Mouse (Mus musculus): ENCODE measurements around the gene Coq10b. TPM values are rescaled to one million over a fixed set of nuclear protein-coding genes. Genes with fewer than 3 reads are reported as not detected.
A peak's percentile ranks its signal among the peaks of the same experiment; 100 is the strongest.
"Not testable (repeated sequence)": the region's sequence is repeated elsewhere in the genome, so short reads cannot be mapped to it uniquely, and the experiment has no call there.

Coq10b gene
- polyA plus RNA-seq (2015; fragmentation: Nextera tagmentation; extraction: Ambion mirVana), result 17.6 and 20.6 TPM in 2 replicates

- Histone ChIP-seq H3K4me2 (peak within 1 kb of the TSS; percentile 87), H3K36me3 (peaks cover 10% of the 10 kb centered on the region; the same call in 1 of the 2 replicates), H3K9ac (peak within 1 kb of the TSS; percentile 79), H3K4me3 (replicated peaks) (peak within 1 kb of the TSS; percentile 78), H3K4me1 (replicated peaks) (peaks cover 42% of the 10 kb centered on the region), H3K27ac (peak within 1 kb of the TSS; percentile 97), H3K9me3 (replicated peaks) (no peaks in the 10 kb centered on the region; the same call in 1 of the 2 replicates), H3K27me3 (no peaks in the 10 kb centered on the region)
- ATAC-seq (ENCODE audit: low read depth), result peak; percentile 97
- under 1% methylated on average over 46 of the region's 46 CpGs for WGBS (ENCODE audit: insufficient replicate concordance)
- peak; percentile 98 for DNase-seq
These were observed at the start of gene Coq10b for GRCm38 (mm10) chr1:55052355-55052953. Coq10b (plus strand) TSS chr1:55052770.

GRCm38 (mm10) chr1:55008313-55008712 is 44.3 kb upstream of the Coq10b start:
- not testable (repeated sequence) for H3K27me3 ChIP-seq; H3K27ac ChIP-seq; DNase-seq; H3K4me2 ChIP-seq; ATAC-seq (ENCODE audit: low read depth); H3K4me1 ChIP-seq (replicated peaks); H3K9me3 ChIP-seq (replicated peaks); H3K4me3 ChIP-seq (replicated peaks); H3K9ac ChIP-seq
- 75% methylated on average over 2 of the region's 2 CpGs for WGBS (ENCODE audit: insufficient replicate concordance)
- peaks cover 83% of the 10 kb centered on the region for H3K36me3 ChIP-seq

GRCm38 (mm10) chr1:55012513-55012912 is 40.1 kb upstream of the Coq10b start:
- Histone ChIP-seq H3K27me3 (no peaks in the 10 kb centered on the region), H3K4me3 (replicated peaks) (no peak overlapping the region), H3K27ac (no peak overlapping the region), H3K9ac (no peak overlapping the region), H3K4me1 (replicated peaks) (no peaks in the 10 kb centered on the region), H3K9me3 (replicated peaks) (no peaks in the 10 kb centered on the region), H3K36me3 (peaks cover 85% of the 10 kb centered on the region), H3K4me2 (no peak overlapping the region)
- WGBS (ENCODE audit: insufficient replicate concordance), result 40% methylated on average over 3 of the region's 3 CpGs
- ATAC-seq (ENCODE audit: low read depth) (no peak), DNase-seq (no peak)

GRCm38 (mm10) chr1:55021907-55022306 is 30.7 kb upstream of the Coq10b start:
- H3K27me3 ChIP-seq, result no peaks in the 10 kb centered on the region
- H3K4me3 ChIP-seq (replicated peaks), result no peak overlapping the region
- DNase-seq, result no peak
- no peak for ATAC-seq (ENCODE audit: low read depth)
- no peak overlapping the region for H3K27ac ChIP-seq
- no peak overlapping the region for H3K9ac ChIP-seq
- no peak overlapping the region for H3K4me2 ChIP-seq
- no peaks in the 10 kb centered on the region for H3K9me3 ChIP-seq (replicated peaks)
- H3K4me1 ChIP-seq (replicated peaks), result peaks cover 52% of the 10 kb centered on the region
- H3K36me3 ChIP-seq, result peaks cover 28% of the 10 kb centered on the region

GRCm38 (mm10) chr1:55025656-55026430 is 26.7 kb upstream of the Coq10b start:
- H3K9me3 ChIP-seq (replicated peaks), result no peaks in the 10 kb centered on the region
- H3K36me3 ChIP-seq, result no peaks in the 10 kb centered on the region; the same call in 1 of the 2 replicates
- peak overlapping the region; percentile 95 for H3K27ac ChIP-seq
- H3K4me3 ChIP-seq (replicated peaks), result peak overlapping the region; percentile 87
- peak overlapping the region; percentile 98 for H3K9ac ChIP-seq
- H3K27me3 ChIP-seq, result no peaks in the 10 kb centered on the region
- DNase-seq (peak; percentile 18), ATAC-seq (ENCODE audit: low read depth) (no peak)
- peak overlapping the region; percentile 83 for H3K4me2 ChIP-seq
- 5% methylated on average over 10 of the region's 10 CpGs for WGBS (ENCODE audit: insufficient replicate concordance)
- peaks cover 76% of the 10 kb centered on the region for H3K4me1 ChIP-seq (replicated peaks)

- no peaks in the 10 kb centered on the region; the same call in 1 of the 2 replicates for H3K36me3 ChIP-seq
- no peaks in the 10 kb centered on the region for H3K9me3 ChIP-seq (replicated peaks)
- H3K4me3 ChIP-seq (replicated peaks), result peak overlapping the region; percentile 87
- peak overlapping the region; percentile 95 for H3K27ac ChIP-seq
- ATAC-seq (ENCODE audit: low read depth) (peak; percentile 53), DNase-seq (peak; percentile 51)
- H3K4me2 ChIP-seq, result peak overlapping the region; percentile 83
- no peaks in the 10 kb centered on the region for H3K27me3 ChIP-seq
- under 1% methylated on average over 55 of the region's 55 CpGs for WGBS (ENCODE audit: insufficient replicate concordance)
- peaks cover 77% of the 10 kb centered on the region for H3K4me1 ChIP-seq (replicated peaks)
- H3K9ac ChIP-seq, result peak overlapping the region; percentile 98
These were observed 25.9 kb upstream of the Coq10b start for GRCm38 (mm10) chr1:55026444-55027252.

GRCm38 (mm10) chr1:55027253-55027801 is 25.2 kb upstream of the Coq10b start, which contains the start of gene Sf3b1:
Sf3b1 (minus strand) TSS chr1:55027481.
- Histone ChIP-seq H3K4me2 (peak within 1 kb of the TSS; percentile 83), H3K27ac (peak within 1 kb of the TSS; percentile 95), H3K36me3 (no peaks in the 10 kb centered on the region; the same call in 1 of the 2 replicates), H3K27me3 (no peaks in the 10 kb centered on the region), H3K4me3 (replicated peaks) (peak within 1 kb of the TSS; percentile 87), H3K9ac (peak within 1 kb of the TSS; percentile 98), H3K9me3 (replicated peaks) (no peaks in the 10 kb centered on the region), H3K4me1 (replicated peaks) (peaks cover 78% of the 10 kb centered on the region)
- peak; percentile 95 for ATAC-seq (ENCODE audit: low read depth)
- peak; percentile 92 for DNase-seq
- WGBS (ENCODE audit: insufficient replicate concordance), result 1% methylated on average over 46 of the region's 46 CpGs

- DNase-seq (no peak), ATAC-seq (ENCODE audit: low read depth) (no peak)
- peaks cover 74% of the 10 kb centered on the region for H3K4me1 ChIP-seq (replicated peaks)
- H3K4me2 ChIP-seq, result peak overlapping the region; percentile 68
- no peaks in the 10 kb centered on the region for H3K9me3 ChIP-seq (replicated peaks)
- H3K27ac ChIP-seq, result peak overlapping the region; percentile 95
- 80% methylated on average over 1 of the region's 1 CpGs for WGBS (ENCODE audit: insufficient replicate concordance)
- no peaks in the 10 kb centered on the region for H3K27me3 ChIP-seq
- peak overlapping the region; percentile 87 for H3K4me3 ChIP-seq (replicated peaks)
- H3K9ac ChIP-seq, result peak overlapping the region; percentile 98; the same call in 1 of the 2 replicates
- no peaks in the 10 kb centered on the region; the same call in 1 of the 2 replicates for H3K36me3 ChIP-seq
These were observed 24.6 kb upstream of the Coq10b start for GRCm38 (mm10) chr1:55027966-55028365.

- H3K4me3 ChIP-seq (replicated peaks), result peak overlapping the region; percentile 43
- H3K27me3 ChIP-seq, result no peaks in the 10 kb centered on the region
- no peaks in the 10 kb centered on the region; the same call in 1 of the 2 replicates for H3K36me3 ChIP-seq
- H3K9me3 ChIP-seq (replicated peaks), result no peaks in the 10 kb centered on the region
- DNase-seq, result peak; percentile 22
- peak overlapping the region; percentile 67 for H3K9ac ChIP-seq
- 30% methylated on average over 11 of the region's 11 CpGs for WGBS (ENCODE audit: insufficient replicate concordance)
- no peak for ATAC-seq (ENCODE audit: low read depth)
- H3K4me1 ChIP-seq (replicated peaks), result peaks cover 67% of the 10 kb centered on the region
- H3K27ac ChIP-seq, result peak overlapping the region; percentile 74
- H3K4me2 ChIP-seq, result peak overlapping the region; percentile 63
These were observed 23.9 kb upstream of the Coq10b start for GRCm38 (mm10) chr1:55028512-55029249.

- no peaks in the 10 kb centered on the region for H3K27me3 ChIP-seq
- peaks cover 59% of the 10 kb centered on the region for H3K4me1 ChIP-seq (replicated peaks)
- peak overlapping the region; percentile 63 for H3K4me2 ChIP-seq
- WGBS (ENCODE audit: insufficient replicate concordance), result 42% methylated on average over 4 of the region's 4 CpGs
- ATAC-seq (ENCODE audit: low read depth) (no peak), DNase-seq (no peak)
- H3K27ac ChIP-seq, result peak overlapping the region; percentile 74
- peak overlapping the region; percentile 67; the same call in 1 of the 2 replicates for H3K9ac ChIP-seq
- H3K9me3 ChIP-seq (replicated peaks), result no peaks in the 10 kb centered on the region
- peak overlapping the region; percentile 43 for H3K4me3 ChIP-seq (replicated peaks)
- H3K36me3 ChIP-seq, result no peaks in the 10 kb centered on the region
These were observed 23.1 kb upstream of the Coq10b start for GRCm38 (mm10) chr1:55029446-55029845.

Measured in liver, embryonic 13.5 days (tissue).